Mouse (Mus musculus) E14TG2a.4 (cell line): ENCODE measurements around the gene Ets2.

Source experiments
- CTCF ChIP-seq: conservative IDR thresholded peaks from 2 replicates; pipeline ENCODE4 v1.5.1; 2014; ENCODE audit warnings: low read length
- POU5F1 ChIP-seq: IDR thresholded peaks from 2 replicates; pipeline ENCODE4 v1.6.1; 2014; ENCODE audit warnings: low read length, borderline replicate concordance

GRCm38 (mm10) chr16:95710129-95710528, 8.3 kb downstream of the Ets2 start:
- TF ChIP-seq CTCF (no peak), POU5F1 (no peak)
